Mouse (Mus musculus) ES-Bruce4 (cell line): ENCODE data around the gene Tsga10ip. TPM values are rescaled to one million over a fixed set of nuclear protein-coding genes. Genes with fewer than 3 reads are reported as not detected.

ENCODE experiments used
- H3K27ac ChIP-seq: 2 replicates; pipeline ENCODE4 v1.5.1; 2012; ENCODE audit warnings: low read length, inconsistent platforms; ENCODE audit not compliant: insufficient read depth
- H3K27me3 ChIP-seq: 2 replicates; pipeline ENCODE4 v1.6.1; 2012; ENCODE audit warnings: mild to moderate bottlenecking, low read length, inconsistent platforms; ENCODE audit not compliant: control insufficient read depth, poor library complexity, insufficient read depth, severe bottlenecking
- H3K36me3 ChIP-seq: 2 replicates; pipeline ENCODE4 v1.6.1; 2012; ENCODE audit warnings: inconsistent platforms, mild to moderate bottlenecking, low read length, moderate library complexity; ENCODE audit not compliant: control insufficient read depth, poor library complexity, insufficient read depth, severe bottlenecking
- H3K4me1 ChIP-seq: one replicate; pipeline ENCODE4 v1.8.1; 2011; ENCODE audit warnings: low read length; ENCODE audit not compliant: control insufficient read depth, insufficient read depth
- H3K4me3 ChIP-seq: 2 replicates; pipeline ENCODE4 v1.5.1; 2011; ENCODE audit warnings: low read depth, mild to moderate bottlenecking, low read length
- H3K9ac ChIP-seq: 2 replicates; pipeline ENCODE4 v1.6.1; 2012; ENCODE audit warnings: low read depth, mild to moderate bottlenecking, inconsistent platforms; ENCODE audit not compliant: poor library complexity, severe bottlenecking
- H3K9me3 ChIP-seq: replicated peaks from 2 replicates; pipeline ENCODE4 v1.6.1; 2012; ENCODE audit warnings: mild to moderate bottlenecking, low read length, inconsistent platforms; ENCODE audit not compliant: control insufficient read depth, poor library complexity, insufficient read depth, severe bottlenecking
- CTCF ChIP-seq: IDR thresholded peaks from one replicate; pipeline ENCODE4 v1.8.1; 2011; ENCODE audit warnings: low read depth, low read length
- EP300 ChIP-seq: IDR thresholded peaks from 2 replicates; pipeline ENCODE4 v1.6.1; 2011; ENCODE audit warnings: low read depth, low read length; ENCODE audit not compliant: insufficient read depth
- POLR2A ChIP-seq: IDR thresholded peaks from one replicate; pipeline ENCODE4 v1.8.1; 2011; ENCODE audit warnings: low read length; ENCODE audit not compliant: insufficient read depth
- polyA plus RNA-seq: library from polyadenylated mRNA; stranded (reverse); fragments of >200 nt; gene quantifications from 2 replicates; pipeline ENCODE4 v1.2.4, GENCODE M21; 2011; ENCODE audit warnings: low read depth; ENCODE audit not compliant: missing spikeins, insufficient read depth, insufficient read length

The Tsga10ip gene
- polyA plus RNA-seq, 1 experiment: not detected

DNA sequence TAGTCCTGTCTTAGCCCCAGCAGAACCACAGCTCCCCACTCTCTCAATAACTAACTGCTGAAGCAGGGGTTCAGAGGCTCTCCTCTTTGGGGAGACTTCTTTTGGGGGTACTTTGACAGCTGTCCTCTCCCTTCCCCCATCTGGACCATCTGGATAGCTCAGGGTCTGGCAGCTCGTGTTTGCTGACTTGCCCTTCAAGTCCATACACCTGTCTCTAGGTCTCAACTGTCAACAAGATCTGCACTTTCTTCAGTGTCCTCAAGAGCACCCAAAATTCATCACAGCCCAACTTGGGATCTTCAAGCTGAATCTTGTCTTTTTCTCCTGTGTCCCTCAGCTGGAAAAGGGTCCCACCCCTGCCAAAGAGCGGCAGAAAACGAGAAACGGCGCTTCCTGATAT lies 19.5 kb upstream of the Tsga10ip start:
- Histone ChIP-seq H3K4me3 (no peak overlapping the region), H3K27ac (no peak overlapping the region), H3K4me1 (no peaks in the 10 kb centered on the region), H3K27me3 (no peaks in the 10 kb centered on the region), H3K9ac (no peak overlapping the region), H3K9me3 (no peaks in the 10 kb centered on the region), H3K36me3 (no peaks in the 10 kb centered on the region)
- no peak for TF ChIP-seq POLR2A
- no peak for TF ChIP-seq EP300
- TF ChIP-seq CTCF: no peak

DNA sequence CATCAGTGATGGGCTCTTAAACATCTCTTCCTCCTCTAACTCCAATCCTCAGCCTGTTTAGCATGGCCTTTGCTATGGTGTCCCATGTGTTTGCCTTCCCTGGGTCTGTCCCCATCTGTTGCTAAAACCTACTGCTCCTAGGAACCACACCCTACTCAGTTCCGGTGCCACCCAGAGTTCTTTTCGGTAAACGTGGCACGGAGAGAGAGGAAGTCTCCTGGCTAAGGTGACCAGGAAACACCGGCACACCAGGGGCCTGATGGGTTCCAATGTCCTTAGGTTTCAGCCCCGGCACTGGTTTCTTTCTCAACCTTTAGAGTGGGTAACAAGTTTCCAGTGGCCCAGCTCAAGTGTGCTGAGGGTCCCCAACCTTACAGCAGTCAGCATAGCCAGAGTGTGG lies 18.3 kb upstream of the Tsga10ip start:
- no peak overlapping the region for H3K9ac ChIP-seq
- TF ChIP-seq EP300: no peak
- TF ChIP-seq CTCF: no peak
- TF ChIP-seq POLR2A: no peak
- no peaks in the 10 kb centered on the region for H3K4me1 ChIP-seq
- no peaks in the 10 kb centered on the region for H3K36me3 ChIP-seq
- no peak overlapping the region for H3K4me3 ChIP-seq
- no peak overlapping the region for H3K27ac ChIP-seq
- no peaks in the 10 kb centered on the region for H3K27me3 ChIP-seq
- no peaks in the 10 kb centered on the region for H3K9me3 ChIP-seq

DNA sequence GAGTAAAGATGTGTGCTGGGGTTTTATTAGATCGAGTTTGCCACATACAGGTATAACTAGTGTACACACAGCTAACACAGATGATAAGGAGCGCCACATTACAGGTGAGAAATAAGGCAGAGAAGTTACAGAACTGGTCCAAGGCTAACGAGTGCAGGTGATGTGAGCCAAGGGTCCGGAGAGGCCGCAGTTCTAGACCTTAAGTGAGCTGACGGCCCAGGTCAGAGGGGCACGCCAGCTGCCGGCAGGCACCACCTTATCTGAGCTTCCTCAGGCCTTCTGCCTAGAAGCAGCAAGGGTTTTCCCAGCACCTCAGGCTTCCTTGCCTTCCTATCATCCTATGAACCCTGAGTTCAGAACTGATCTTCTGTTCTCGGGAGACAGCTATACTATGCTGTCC lies 17.3 kb upstream of the Tsga10ip start:
- Histone ChIP-seq H3K4me1 (no peaks in the 10 kb centered on the region), H3K9ac (no peak overlapping the region), H3K36me3 (no peaks in the 10 kb centered on the region), H3K27ac (no peak overlapping the region), H3K4me3 (no peak overlapping the region), H3K9me3 (no peaks in the 10 kb centered on the region), H3K27me3 (no peaks in the 10 kb centered on the region)
- TF ChIP-seq POLR2A (no peak), CTCF (no peak), EP300 (no peak)

DNA sequence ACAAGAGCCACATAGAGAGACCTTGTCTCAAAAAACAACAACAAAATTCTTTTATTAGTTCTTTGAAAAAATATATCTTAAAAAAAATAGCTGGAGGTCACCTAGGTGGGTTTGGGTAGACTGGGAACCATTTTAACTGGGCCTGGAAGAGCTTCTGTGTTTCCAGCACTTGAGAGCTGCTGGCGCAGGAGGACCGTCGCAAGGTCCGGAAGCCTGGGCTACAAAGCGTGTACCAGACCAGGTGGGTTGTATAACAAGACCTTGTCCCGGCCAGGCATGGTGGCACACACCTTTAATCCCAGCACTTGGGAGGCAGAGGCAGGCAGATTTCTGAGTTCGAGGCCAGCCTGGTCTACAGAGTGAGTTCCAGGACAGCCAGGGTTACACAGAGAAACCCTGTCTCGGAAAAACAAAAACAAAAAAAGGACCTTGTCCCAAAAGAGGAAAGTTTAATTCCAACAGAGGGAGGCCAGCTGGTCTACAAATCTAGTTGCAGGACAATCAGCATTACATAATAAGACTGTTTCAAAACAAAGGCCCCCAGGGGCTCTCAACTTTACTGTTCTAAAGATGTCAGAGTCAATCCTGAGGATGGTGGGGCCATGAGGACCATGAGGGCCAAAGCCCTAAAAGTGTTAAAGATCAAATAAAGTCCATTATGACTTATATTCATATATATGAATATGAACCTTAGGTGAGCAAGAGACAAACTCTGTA lies 16.6 kb upstream of the Tsga10ip start:
- no peak for TF ChIP-seq POLR2A
- TF ChIP-seq EP300: no peak
- no peak for TF ChIP-seq CTCF
- Histone ChIP-seq H3K9ac (no peak overlapping the region), H3K9me3 (no peaks in the 10 kb centered on the region), H3K36me3 (no peaks in the 10 kb centered on the region), H3K4me1 (no peaks in the 10 kb centered on the region), H3K27ac (no peak overlapping the region), H3K4me3 (no peak overlapping the region), H3K27me3 (no peaks in the 10 kb centered on the region)

DNA sequence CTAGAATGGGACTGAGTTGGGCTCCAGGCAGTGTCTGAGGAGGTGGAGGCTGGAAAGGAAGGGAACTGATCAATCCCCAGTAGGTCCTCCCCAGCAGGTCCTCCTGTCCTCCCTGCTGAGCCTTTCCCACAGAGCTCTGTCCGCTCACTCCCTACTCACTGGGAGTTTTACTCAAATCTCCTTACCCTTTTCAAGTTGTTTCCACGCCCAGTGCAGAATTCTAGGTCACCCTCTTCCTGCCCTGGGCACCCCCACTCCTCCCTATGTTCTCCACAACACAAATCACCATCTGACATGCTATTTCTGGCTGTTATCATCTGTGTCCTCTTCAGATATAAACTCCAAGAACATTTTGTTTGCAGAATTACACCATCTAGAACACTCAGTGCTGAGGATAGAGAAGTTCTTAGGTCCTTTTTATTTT lies 12.2 kb upstream of the Tsga10ip start:
- H3K9ac ChIP-seq: no peak overlapping the region
- H3K27ac ChIP-seq: no peak overlapping the region
- no peaks in the 10 kb centered on the region for H3K27me3 ChIP-seq
- no peaks in the 10 kb centered on the region for H3K9me3 ChIP-seq
- H3K4me3 ChIP-seq: no peak overlapping the region
- H3K36me3 ChIP-seq: no peaks in the 10 kb centered on the region
- H3K4me1 ChIP-seq: no peaks in the 10 kb centered on the region
- TF ChIP-seq CTCF (no peak), POLR2A (no peak), EP300 (no peak)

DNA sequence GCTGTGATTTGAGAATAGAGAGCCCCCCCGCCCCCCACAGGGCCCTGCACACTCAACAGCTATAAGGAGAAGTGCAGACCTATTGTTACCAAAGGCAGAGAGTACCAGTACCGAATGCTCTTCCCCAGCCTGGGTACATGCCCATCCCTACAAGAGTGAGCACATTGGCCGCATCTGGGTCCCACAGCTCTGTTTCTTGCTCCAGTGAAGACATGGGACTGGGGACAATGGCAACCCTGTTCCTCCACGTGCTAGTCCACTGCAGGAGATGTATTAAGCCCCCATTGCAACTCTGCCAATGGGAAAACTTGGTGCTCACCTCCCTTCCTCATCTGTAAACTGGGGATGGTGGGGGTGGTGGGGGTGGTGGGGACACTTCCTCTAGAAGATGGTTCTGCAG lies 11.5 kb upstream of the Tsga10ip start:
- Histone ChIP-seq H3K9me3 (no peaks in the 10 kb centered on the region), H3K4me3 (no peak overlapping the region), H3K4me1 (no peaks in the 10 kb centered on the region), H3K36me3 (no peaks in the 10 kb centered on the region), H3K27me3 (no peaks in the 10 kb centered on the region), H3K9ac (no peak overlapping the region), H3K27ac (no peak overlapping the region)
- TF ChIP-seq POLR2A (no peak), CTCF (no peak), EP300 (no peak)
